Mouse (Mus musculus) embryonic facial prominence, embryonic 10.5 days (tissue): ENCODE measurements around the gene Mcidas. TPM values are rescaled to one million over a fixed set of nuclear protein-coding genes. Genes with fewer than 3 reads are reported as not detected.

Experiments
- DNase-seq: peaks from one replicate; pipeline ENCODE4 v3.0.0-alpha.2; 2017; ENCODE audit warnings: low spot score
- H3K27ac ChIP-seq: fragments of 300-500 bp; sonication (generic); replicated peaks from 2 replicates; pipeline ENCODE4 v1.5.1; 2016; ENCODE audit warnings: mild to moderate bottlenecking
- H3K27me3 ChIP-seq: fragments of 300-500 bp; sonication (generic); replicated peaks from 2 replicates; pipeline ENCODE4 v1.6.1; 2016; ENCODE audit warnings: low read depth, mild to moderate bottlenecking; ENCODE audit not compliant: poor library complexity, severe bottlenecking
- H3K36me3 ChIP-seq: fragments of 300-500 bp; sonication (generic); replicated peaks from 2 replicates; pipeline ENCODE4 v1.6.1; 2016; ENCODE audit warnings: mild to moderate bottlenecking, moderate library complexity
- H3K4me1 ChIP-seq: fragments of 300-500 bp; sonication (generic); 2 replicates; pipeline ENCODE4 v1.6.1; 2016
- H3K4me3 ChIP-seq: fragments of 300-500 bp; sonication (generic); 2 replicates; pipeline ENCODE4 v1.5.1; 2016; ENCODE audit warnings: mild to moderate bottlenecking, moderate library complexity
- H3K9me3 ChIP-seq: fragments of 300-500 bp; sonication (generic); 2 replicates; pipeline ENCODE4 v1.6.1; 2016; ENCODE audit warnings: mild to moderate bottlenecking
- WGBS: fragments of 180-500 bp; shearing (Covaris S2); methylation state at CpG from one replicate; pipeline ENCODE4 v1.1.7; 2016; 5-methylcytosine and 5-hydroxymethylcytosine counted together
- polyA plus RNA-seq: library from polyadenylated mRNA; unstranded; fragments of >200 nt; fragmentation: Nextera tagmentation; extraction: Ambion mirVana; gene quantifications from 2 replicates; pipeline ENCODE4 v1.2.1, GENCODE M21; 2016

The Mcidas gene
- polyA plus RNA-seq, 1 experiment from 2014 or later, result 0.06 TPM

DNA sequence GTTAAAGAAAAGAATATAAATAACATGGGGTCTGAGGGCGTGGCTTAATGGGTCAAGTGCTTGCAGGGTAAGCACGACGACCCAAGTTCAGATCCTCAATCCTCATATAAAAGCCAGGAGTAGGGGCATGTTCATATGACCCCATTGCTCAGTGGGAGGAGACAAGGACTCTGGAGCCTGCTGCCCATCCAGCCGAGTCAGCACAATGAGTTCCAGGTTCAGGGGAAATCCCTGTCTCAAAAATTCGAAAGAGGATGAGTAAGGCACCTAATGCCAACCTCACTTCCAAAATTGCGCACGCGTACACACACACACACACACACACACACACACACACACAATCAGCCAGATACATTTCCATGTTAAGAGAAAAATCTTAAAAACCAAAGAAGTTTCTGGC is 28.8 kb downstream of the Mcidas start:
- H3K4me3 ChIP-seq, result no peak overlapping the region
- no peak overlapping the region for H3K27ac ChIP-seq

DNA sequence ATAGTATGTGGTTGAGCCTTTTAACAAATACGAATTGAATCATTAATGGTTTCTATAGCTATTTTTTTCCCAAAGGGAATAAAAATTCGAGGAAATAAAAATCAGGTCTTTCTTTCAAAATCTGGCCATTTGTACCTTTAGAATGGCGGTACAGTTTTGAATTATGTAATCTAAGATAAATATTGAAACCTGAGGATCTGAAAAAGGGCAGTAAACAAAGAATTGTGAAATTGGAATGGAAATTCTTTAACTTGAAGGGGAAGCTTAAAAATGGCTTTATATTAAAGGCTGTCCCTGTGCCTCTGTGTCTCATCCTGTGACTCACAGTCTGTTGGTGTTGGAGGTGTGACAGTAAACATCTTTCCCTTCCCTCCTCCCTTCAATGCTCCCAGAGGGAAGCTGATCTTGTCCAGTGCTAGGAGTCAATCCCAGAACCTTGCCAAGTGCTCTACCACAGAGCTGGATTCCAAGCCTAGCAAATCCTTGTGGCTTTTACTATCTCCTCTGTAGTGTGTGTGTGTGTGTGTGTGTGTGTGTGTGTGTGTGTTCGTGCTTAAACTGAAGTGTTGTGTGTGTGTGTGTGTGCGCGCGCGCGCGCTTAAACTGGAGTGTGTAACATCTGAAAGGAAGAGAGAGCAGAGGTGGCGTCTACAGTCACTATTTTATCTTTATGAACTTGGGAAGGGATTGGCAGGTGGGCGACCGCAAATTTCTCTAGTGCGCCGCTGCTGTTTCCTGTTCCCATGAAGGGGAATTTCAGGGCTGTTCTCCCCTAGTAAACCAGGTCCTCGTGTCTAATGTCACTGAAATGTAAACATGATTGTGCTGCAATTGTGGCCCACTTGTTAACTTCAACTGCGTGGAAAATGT is 29.9 kb downstream of the Mcidas start:
- H3K4me3 ChIP-seq, result no peak overlapping the region
- peaks cover 34% of the 10 kb centered on the region for H3K27me3 ChIP-seq
- no peaks in the 10 kb centered on the region for H3K36me3 ChIP-seq
- H3K9me3 ChIP-seq, result no peaks in the 10 kb centered on the region
- no peak overlapping the region for H3K27ac ChIP-seq
- H3K4me1 ChIP-seq, result peaks cover 2% of the 10 kb centered on the region; the same call in 1 of the 2 replicates
- 90% methylated on average over 17 of the region's 17 CpGs for WGBS
- DNase-seq, result no peak

More for the DNA sequence above, 28.8 kb downstream of the Mcidas start:
- Histone ChIP-seq H3K27me3 (peaks cover 26% of the 10 kb centered on the region), H3K4me1 (peaks cover 2% of the 10 kb centered on the region; the same call in 1 of the 2 replicates), H3K9me3 (no peaks in the 10 kb centered on the region), H3K36me3 (no peaks in the 10 kb centered on the region)
- 72% methylated on average over 8 of the region's 8 CpGs for WGBS
- DNase-seq, result no peak

- Histone ChIP-seq H3K36me3 (no peaks in the 10 kb centered on the region), H3K27ac (peak overlapping the region; percentile 84; the same call in 1 of the 2 replicates), H3K4me1 (peaks cover 32% of the 10 kb centered on the region), H3K4me3 (peak overlapping the region; percentile 67), H3K27me3 (peaks cover 74% of the 10 kb centered on the region), H3K9me3 (no peaks in the 10 kb centered on the region)
- WGBS, result 3% methylated on average over 7 of the region's 7 CpGs
- no peak for DNase-seq
These were observed 37.7 kb downstream of the Mcidas start for GRCm38 (mm10) chr13:113031351-113031750.

DNA sequence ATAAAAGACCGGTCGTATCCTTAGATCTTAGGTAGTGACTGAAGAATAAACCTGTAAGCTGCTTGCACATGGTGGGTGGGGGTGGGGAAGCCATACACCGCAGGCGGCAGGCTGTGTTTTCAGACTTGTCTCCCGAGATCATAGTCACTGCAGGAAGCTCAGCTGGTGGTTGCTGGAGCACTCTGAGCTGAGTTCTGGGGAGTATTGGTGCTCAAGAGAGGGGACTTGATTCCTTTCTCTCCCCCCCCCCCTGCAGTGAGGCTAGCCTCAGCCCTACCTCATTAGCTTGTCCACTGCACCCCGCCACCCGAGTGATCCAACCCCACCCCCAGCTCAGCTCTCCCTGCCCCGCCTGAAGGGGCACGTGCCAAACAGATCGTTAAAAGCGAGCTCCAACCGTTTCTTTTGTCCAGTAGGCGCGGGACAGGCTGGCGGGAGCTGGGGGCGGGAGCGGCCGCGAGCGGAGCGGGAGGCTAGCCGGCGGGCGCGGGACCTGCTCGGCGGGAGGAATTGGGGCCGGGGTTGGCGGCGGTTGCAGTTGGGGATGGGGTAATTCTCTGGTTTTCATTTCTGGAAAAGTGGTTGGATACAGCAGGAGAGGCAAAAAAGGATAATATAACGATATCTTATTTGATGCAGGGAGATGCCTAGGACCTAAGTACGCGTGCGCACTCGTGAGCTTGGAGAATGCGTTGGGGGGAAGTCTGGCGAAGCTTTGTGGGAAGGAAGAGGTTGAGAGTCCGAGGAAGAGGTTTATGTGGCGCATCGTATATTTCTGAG is 38.3 kb downstream of the Mcidas start:
- H3K9me3 ChIP-seq, result no peaks in the 10 kb centered on the region
- under 1% methylated on average over 40 of the region's 40 CpGs for WGBS
- no peaks in the 10 kb centered on the region for H3K36me3 ChIP-seq
- H3K27ac ChIP-seq, result peak overlapping the region; percentile 84
- H3K27me3 ChIP-seq, result peaks cover 74% of the 10 kb centered on the region
- peaks cover 32% of the 10 kb centered on the region for H3K4me1 ChIP-seq
- DNase-seq, result peak; percentile 78
- H3K4me3 ChIP-seq, result peak overlapping the region; percentile 67

GRCm38 (mm10) chr13:113032831-113033230 is 39.2 kb downstream of the Mcidas start:
- DNase-seq, result no peak
- peaks cover 32% of the 10 kb centered on the region for H3K4me1 ChIP-seq
- H3K9me3 ChIP-seq, result no peaks in the 10 kb centered on the region
- H3K36me3 ChIP-seq, result no peaks in the 10 kb centered on the region
- no peak overlapping the region for H3K27ac ChIP-seq
- H3K4me3 ChIP-seq, result no peak overlapping the region
- peaks cover 80% of the 10 kb centered on the region for H3K27me3 ChIP-seq

GRCm38 (mm10) chr13:113034271-113034886 is 40.7 kb downstream of the Mcidas start:
- Histone ChIP-seq H3K36me3 (no peaks in the 10 kb centered on the region), H3K9me3 (no peaks in the 10 kb centered on the region), H3K27me3 (peaks cover 70% of the 10 kb centered on the region), H3K27ac (no peak overlapping the region), H3K4me1 (peaks cover 34% of the 10 kb centered on the region), H3K4me3 (peak overlapping the region; percentile 66)
- DNase-seq, result peak; percentile 38
- WGBS, result 2% methylated on average over 11 of the region's 11 CpGs

DNA sequence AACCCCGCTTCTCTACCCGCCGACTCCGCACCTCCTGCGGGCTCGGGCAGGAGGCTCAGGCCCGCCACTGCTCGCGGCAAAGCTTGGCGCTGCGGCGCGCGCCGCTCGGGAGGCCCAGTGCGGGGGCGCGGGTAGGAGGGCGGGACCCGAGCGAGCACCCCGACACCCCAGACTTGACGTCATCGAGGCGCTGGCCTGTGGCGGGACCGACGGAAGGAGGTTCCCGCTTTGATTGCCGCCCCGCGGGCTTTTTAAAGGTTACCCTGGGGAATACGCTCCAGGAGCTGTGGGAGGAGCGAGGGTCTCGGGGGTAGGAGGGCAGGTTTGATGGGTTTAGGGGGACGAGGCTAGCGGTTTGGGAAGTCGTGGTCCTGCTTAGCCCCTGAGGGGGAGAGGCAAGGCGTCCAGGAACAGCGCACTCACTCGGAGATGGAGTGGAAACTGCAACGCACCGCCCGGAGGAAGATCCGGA is 41.3 kb downstream of the Mcidas start, which contains the start of gene Cdc20b:
Gene Cdc20b (plus strand): TSS at position 162 of the 472 bp plus-strand sequence.
- WGBS, result under 1% methylated on average over 46 of the region's 46 CpGs
- H3K36me3 ChIP-seq, result no peaks in the 10 kb centered on the region
- DNase-seq, result peak; percentile 64
- peaks cover 66% of the 10 kb centered on the region for H3K27me3 ChIP-seq
- H3K4me1 ChIP-seq, result peaks cover 37% of the 10 kb centered on the region
- no peaks in the 10 kb centered on the region for H3K9me3 ChIP-seq
- H3K4me3 ChIP-seq, result peak within 1 kb of the TSS; percentile 66
- peak within 1 kb of the TSS; percentile 48; the same call in 1 of the 2 replicates for H3K27ac ChIP-seq

DNA sequence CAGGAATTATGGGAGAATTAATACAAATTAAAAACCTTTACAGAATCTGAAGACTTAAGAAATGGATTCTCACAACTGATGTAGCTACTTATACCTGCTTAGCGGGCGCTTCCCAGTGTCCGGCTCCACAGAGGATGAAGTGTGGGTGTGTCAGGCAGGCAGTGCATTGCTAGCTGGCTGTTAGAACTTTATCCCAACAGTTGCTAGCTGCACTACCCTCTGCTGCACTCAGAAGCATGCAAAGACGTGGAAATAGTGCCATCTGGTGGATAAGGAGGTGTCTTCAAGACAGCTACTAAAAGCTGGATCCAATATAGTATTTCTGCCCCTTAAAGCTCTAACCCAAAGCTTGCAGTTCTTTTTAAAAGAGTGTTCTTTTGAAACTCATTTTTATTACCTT is 42.2 kb downstream of the Mcidas start:
- peak; percentile 77 for DNase-seq
- WGBS, result 0% methylated on average over 4 of the region's 4 CpGs
- H3K27me3 ChIP-seq, result peaks cover 57% of the 10 kb centered on the region
- no peak overlapping the region for H3K27ac ChIP-seq
- H3K4me3 ChIP-seq, result peak overlapping the region; percentile 66
- peaks cover 37% of the 10 kb centered on the region for H3K4me1 ChIP-seq
- H3K9me3 ChIP-seq, result no peaks in the 10 kb centered on the region
- no peaks in the 10 kb centered on the region for H3K36me3 ChIP-seq

- Histone ChIP-seq H3K36me3 (peaks cover 35% of the 10 kb centered on the region), H3K9me3 (no peaks in the 10 kb centered on the region), H3K27ac (no peak overlapping the region; the same call in 1 of the 2 replicates), H3K4me1 (peaks cover 13% of the 10 kb centered on the region), H3K4me3 (peak overlapping the region; percentile 69), H3K27me3 (no peaks in the 10 kb centered on the region)
- WGBS, result 82% methylated on average over 3 of the region's 3 CpGs
- DNase-seq, result no peak
These were observed 51.2 kb downstream of the Mcidas start for GRCm38 (mm10) chr13:113044876-113045275.

DNA sequence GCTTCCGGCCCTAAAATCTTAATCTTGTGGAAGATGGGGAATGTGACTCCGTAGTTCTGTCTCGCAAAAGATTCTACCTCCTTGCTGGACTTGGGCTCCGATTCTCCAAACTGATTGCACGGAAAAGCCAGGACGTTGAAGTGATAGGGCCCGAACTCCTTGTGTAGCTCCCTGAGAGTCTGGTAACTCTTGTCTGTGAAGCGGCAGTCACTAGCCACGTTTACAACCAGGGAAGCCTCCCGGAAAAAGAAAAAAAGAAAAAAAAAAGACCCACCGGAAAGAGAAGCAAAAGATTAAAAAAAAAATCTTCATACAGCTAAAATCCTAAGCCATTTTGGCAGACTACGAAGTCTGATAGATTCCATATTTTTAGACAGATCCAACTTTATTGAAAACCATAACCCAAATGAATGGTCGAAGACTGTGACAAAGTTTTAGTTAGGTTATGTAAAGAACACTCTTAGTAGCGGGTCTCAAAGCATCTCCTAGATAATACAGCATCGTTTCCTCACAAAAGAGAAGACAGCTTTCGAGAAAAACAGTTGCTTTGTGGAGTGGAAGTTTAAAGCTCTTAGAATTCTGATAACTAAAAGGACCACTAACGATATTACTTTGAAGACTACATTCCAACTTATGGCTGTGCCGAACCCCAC is 51.9 kb downstream of the Mcidas start:
- H3K36me3 ChIP-seq, result peaks cover 35% of the 10 kb centered on the region
- H3K27ac ChIP-seq, result peak overlapping the region; percentile 86
- H3K4me3 ChIP-seq, result peak overlapping the region; percentile 69
- WGBS, result 32% methylated on average over 18 of the region's 18 CpGs
- no peaks in the 10 kb centered on the region for H3K27me3 ChIP-seq
- peaks cover 13% of the 10 kb centered on the region for H3K4me1 ChIP-seq
- H3K9me3 ChIP-seq, result no peaks in the 10 kb centered on the region
- no peak for DNase-seq

DNA sequence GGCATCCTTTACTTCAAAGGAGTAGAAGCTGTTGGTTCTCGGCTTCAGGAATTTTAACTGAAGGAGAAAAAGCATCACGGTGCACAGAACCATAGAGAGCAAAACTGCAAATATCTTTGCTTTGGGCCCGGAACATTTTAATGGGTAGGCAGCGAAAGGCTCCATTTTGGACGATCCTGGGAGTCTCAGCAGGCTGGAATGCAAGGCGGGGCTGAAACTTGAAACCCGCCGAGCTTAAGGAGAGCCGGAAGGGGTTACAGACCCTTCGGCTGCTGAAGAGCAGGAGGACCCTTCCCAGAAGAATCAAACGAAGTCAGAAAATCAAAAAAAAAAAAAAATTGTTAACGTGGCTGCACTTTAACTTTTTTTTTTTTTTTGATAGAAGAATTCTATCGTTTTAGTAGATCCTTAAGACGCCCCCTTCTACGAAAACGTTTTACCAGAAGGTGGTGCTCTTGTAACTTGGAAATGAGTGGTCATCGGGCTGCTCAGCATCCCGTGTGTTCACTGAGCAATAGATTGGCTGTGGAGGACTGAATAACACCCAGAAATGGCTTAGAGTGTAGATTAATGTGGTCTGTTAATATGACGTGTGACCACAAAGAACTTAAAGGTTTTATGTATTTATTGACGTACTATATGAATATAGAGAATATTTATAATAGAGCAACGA is 52.7 kb downstream of the Mcidas start, which contains the start of gene Gpx8:
Gene Gpx8 (minus strand): TSS at position 200 of the 673 bp plus-strand sequence.
- DNase-seq, result peak; percentile 86
- 7% methylated on average over 21 of the region's 21 CpGs for WGBS

More for the DNA sequence above, 52.7 kb downstream of the Mcidas start, which contains the start of gene Gpx8:
- no peaks in the 10 kb centered on the region for H3K27me3 ChIP-seq
- peaks cover 32% of the 10 kb centered on the region for H3K36me3 ChIP-seq
- peaks cover 13% of the 10 kb centered on the region for H3K4me1 ChIP-seq
- peak within 1 kb of the TSS; percentile 69 for H3K4me3 ChIP-seq
- peak within 1 kb of the TSS; percentile 86 for H3K27ac ChIP-seq
- no peaks in the 10 kb centered on the region for H3K9me3 ChIP-seq
